Mouse (Mus musculus): ENCODE measurements around the gene Gp2. TPM values are rescaled to one million over a fixed set of nuclear protein-coding genes. Genes with fewer than 3 reads are reported as not detected.

Gene Gp2
- polyA plus RNA-seq, 1 experiment from 2014 or later, result not detected

Other genes with a start within 250 kb of the Gp2 start
- not detected in 2 replicates for gene Umod, start 20.0 kb upstream of the Gp2 start, polyA plus RNA-seq (2016; fragmentation: Nextera tagmentation; extraction: Ambion mirVana)
- gene Acsm5, start 60.2 kb upstream of the Gp2 start, polyA plus RNA-seq (2016; fragmentation: Nextera tagmentation; extraction: Ambion mirVana), result not detected in 2 replicates
- not detected in 2 replicates for gene Pdilt, start 64.2 kb upstream of the Gp2 start, polyA plus RNA-seq (2016; fragmentation: Nextera tagmentation; extraction: Ambion mirVana)
- gene Acsm2, start 95.1 kb upstream of the Gp2 start, polyA plus RNA-seq (2016; fragmentation: Nextera tagmentation; extraction: Ambion mirVana), result not detected in 2 replicates
- gene Acsm1, start 147.7 kb upstream of the Gp2 start, polyA plus RNA-seq (2016; fragmentation: Nextera tagmentation; extraction: Ambion mirVana), result not detected in 2 replicates
- not detected in 2 replicates for gene Acsm4, start 230.7 kb upstream of the Gp2 start, polyA plus RNA-seq (2016; fragmentation: Nextera tagmentation; extraction: Ambion mirVana)